Mouse (Mus musculus): ENCODE results near the gene Grk6. TPM values are rescaled to one million over a fixed set of nuclear protein-coding genes. Genes with fewer than 3 reads are reported as not detected.

Grk6 gene
- total RNA-seq, 2 experiments from 2014 or later, result 34.5 to 49.4 TPM

Small RNA genes within 50 kb of the gene (microRNA-seq; reads per million reads assigned to microRNA genes)
- gene Mir6943, result 1.5 reads per million
- 1.7 reads per million for gene Mir6944
- gene Mir6945, result 0.75 reads per million

Other genes with a start within 250 kb of the Grk6 start
- 100 to 1,000 TPM; 103 to 115 TPM for gene Nsd1, start 235.3 kb upstream of the Grk6 start, total RNA-seq (2021)
- gene Prelid1, start 124.6 kb upstream of the Grk6 start, total RNA-seq (2021), result 100 to 1,000 TPM; 149 to 154 TPM
- 10 to 100 TPM; 56.9 to 63.8 TPM for gene Rab24, start 123.1 kb upstream of the Grk6 start, total RNA-seq (2021)
- gene Mxd3, start 115.2 kb upstream of the Grk6 start, total RNA-seq (2021), result 1 to 10 TPM; 2.9 to 3.0 TPM
- 100 to 1,000 TPM; 114 to 118 TPM for gene Lman2, start 82.3 kb upstream of the Grk6 start, total RNA-seq (2021)
- under 1 TPM; 0.49 to 0.86 TPM for gene Rgs14, start 75.3 kb upstream of the Grk6 start, total RNA-seq (2021)
- not detected for gene Slc34a1, start 46.9 kb upstream of the Grk6 start, total RNA-seq (2021)
- not detected for gene Pfn3, start 29.8 kb upstream of the Grk6 start, total RNA-seq (2021)
- gene F12, start 18.3 kb upstream of the Grk6 start, total RNA-seq (2021), result under 1 TPM in 1 of 2 experiments, not detected in 1; 0.30 TPM
- 1 to 10 TPM; 1.9 to 3.3 TPM for gene Prr7, start 19.2 kb downstream of the Grk6 start, total RNA-seq (2021)
- 10 to 100 TPM; 16.0 to 18.0 TPM for gene Dbn1, start 43.0 kb downstream of the Grk6 start, total RNA-seq (2021)
- 10 to 100 TPM; 15.2 to 23.9 TPM for gene Pdlim7, start 68.6 kb downstream of the Grk6 start, total RNA-seq (2021)
- 1 to 10 TPM; 2.3 to 4.6 TPM for gene Dok3, start 84.2 kb downstream of the Grk6 start, total RNA-seq (2021)
- 10 to 100 TPM; 47.3 to 51.7 TPM for gene Ddx41, start 91.6 kb downstream of the Grk6 start, total RNA-seq (2021)
- gene Fam193b, start 126.0 kb downstream of the Grk6 start, total RNA-seq (2021), result 10 to 100 TPM; 32.3 to 40.4 TPM
- 100 to 1,000 TPM; 196 to 197 TPM for gene Tmed9, start 128.7 kb downstream of the Grk6 start, total RNA-seq (2021)
- gene B4galt7, start 154.8 kb downstream of the Grk6 start, total RNA-seq (2021), result 10 to 100 TPM; 13.4 to 16.6 TPM
- 10 to 100 TPM; 32.8 to 34.0 TPM for gene Caml, start 177.9 kb downstream of the Grk6 start, total RNA-seq (2021)
- 10 to 100 TPM; 36.5 to 42.6 TPM for gene Ddx46, start 190.0 kb downstream of the Grk6 start, total RNA-seq (2021)
- 10 to 100 TPM; 63.5 to 65.7 TPM for gene B230219D22Rik, start 248.1 kb downstream of the Grk6 start, total RNA-seq (2021)